Mouse (Mus musculus) heart, embryonic 16.5 days (tissue): Measurements from ENCODE around the gene Olfr606. TPM values are rescaled to one million over a fixed set of nuclear protein-coding genes. Genes with fewer than 3 reads are reported as not detected.
"Not testable (repeated sequence)": the region's sequence is repeated elsewhere in the genome, so short reads cannot be mapped to it uniquely, and the experiment has no call there.

Experiments
- ATAC-seq: fragments of 200-750 bp; cut with Nextera tagmentation; replicated peaks from 2 replicates; pipeline ENCODE4 v1.8.0; 2017; ENCODE audit warnings: moderate number of reproducible peaks; ENCODE audit not compliant: insufficient read depth, low FRiP score; ENCODE audit errors: extremely low read depth
- H3K27ac ChIP-seq: fragments of 300-500 bp; sonication (generic); 2 replicates; pipeline ENCODE4 v1.5.1; 2014; ENCODE audit warnings: mild to moderate bottlenecking, low read length, control low read depth, moderate library complexity
- H3K27me3 ChIP-seq: fragments of 300-500 bp; sonication (generic); 2 replicates; pipeline ENCODE4 v1.6.1; 2014; ENCODE audit warnings: low read length, mixed read lengths; ENCODE audit not compliant: control insufficient read depth, insufficient read depth
- H3K36me3 ChIP-seq: fragments of 300-500 bp; sonication (generic); 2 replicates; pipeline ENCODE4 v1.6.1; 2014; ENCODE audit not compliant: control insufficient read depth, insufficient read depth
- H3K4me1 ChIP-seq: fragments of 300-500 bp; sonication (generic); 2 replicates; pipeline ENCODE4 v1.6.1; 2014; ENCODE audit warnings: low read length, mixed read lengths; ENCODE audit not compliant: control insufficient read depth, insufficient read depth
- H3K4me2 ChIP-seq: fragments of 300-500 bp; sonication (generic); 2 replicates; pipeline ENCODE4 v1.6.1; 2014; ENCODE audit warnings: low read depth, mild to moderate bottlenecking, control low read depth, low read length
- H3K4me3 ChIP-seq: fragments of 300-500 bp; sonication (generic); 2 replicates; pipeline ENCODE4 v1.5.1; 2014; ENCODE audit warnings: mild to moderate bottlenecking, control low read depth, low read length
- H3K9ac ChIP-seq: fragments of 300-500 bp; sonication (generic); 2 replicates; pipeline ENCODE4 v1.6.1; 2014; ENCODE audit warnings: low read length, control low read depth
- H3K9me3 ChIP-seq: fragments of 300-500 bp; sonication (generic); replicated peaks from 2 replicates; pipeline ENCODE4 v1.6.1; 2016; ENCODE audit warnings: low read length; ENCODE audit not compliant: control insufficient read depth
- WGBS: fragments of 180-500 bp; shearing (Covaris S2); extraction: QIAGEN DNeasy Blood & Tissue Kit; methylation state at CpG from one replicate; pipeline ENCODE4 v1.1.7; 2014; 5-methylcytosine and 5-hydroxymethylcytosine counted together
- polyA plus RNA-seq: library from polyadenylated mRNA; unstranded; fragments of >200 nt; fragmentation: Nextera tagmentation; extraction: Ambion mirVana; gene quantifications from 2 replicates; pipeline ENCODE4 v1.2.1, GENCODE M21; 2015

Gene Olfr606
- not detected in 2 replicates for polyA plus RNA-seq

GRCm38 (mm10) chr7:103448746-103449145, at the start of gene Olfr606:
TSS of gene Olfr606 (plus strand) at chr7:103449046.
- no peaks in the 10 kb centered on the region for H3K36me3 ChIP-seq
- no peak within 1 kb of the TSS for H3K4me3 ChIP-seq
- H3K9ac ChIP-seq, result no peak within 1 kb of the TSS
- no peak within 1 kb of the TSS for H3K27ac ChIP-seq
- H3K9me3 ChIP-seq, result no peaks in the 10 kb centered on the region
- no peaks in the 10 kb centered on the region for H3K27me3 ChIP-seq
- no peak within 1 kb of the TSS for H3K4me2 ChIP-seq
- WGBS, result 84% methylated on average over 2 of the region's 2 CpGs
- H3K4me1 ChIP-seq, result no peaks in the 10 kb centered on the region
- ATAC-seq, result no peak

GRCm38 (mm10) chr7:103406521-103407055, 42.3 kb upstream of the Olfr606 start:
- WGBS, result 65% methylated on average over 3 of the region's 3 CpGs

DNA sequence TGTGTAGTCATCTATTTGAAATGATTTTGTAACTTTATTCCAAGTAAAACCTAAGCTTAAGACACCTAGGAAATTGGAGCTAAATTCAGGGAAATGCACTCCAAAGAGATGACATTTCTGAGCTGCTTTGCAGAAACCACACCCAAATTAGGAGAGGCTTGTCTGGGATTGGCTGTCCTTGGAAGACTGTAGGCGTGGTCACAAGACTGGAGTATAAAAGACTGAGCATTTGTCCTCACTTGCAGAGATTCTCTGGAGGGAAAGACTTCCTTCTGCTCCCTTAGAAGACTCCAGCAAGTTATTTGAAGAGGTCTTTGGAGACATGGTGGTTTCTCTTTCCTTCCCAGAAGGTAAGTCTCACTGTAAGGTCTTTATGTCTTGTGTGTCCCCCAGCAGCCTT, 34.1 kb upstream of the Olfr606 start, which contains the start of gene Usp17lc:
TSS of gene Usp17lc (plus strand) at position 301 of the 400 bp plus-strand sequence.
- H3K9ac ChIP-seq, H3K4me3 ChIP-seq, H3K4me2 ChIP-seq, H3K27me3 ChIP-seq, H3K36me3 ChIP-seq, ATAC-seq, H3K4me1 ChIP-seq, H3K9me3 ChIP-seq, H3K27ac ChIP-seq: not testable (repeated sequence)
- 67% methylated on average over 1 of the region's 1 CpGs for WGBS

More at GRCm38 (mm10) chr7:103406521-103407055, 42.3 kb upstream of the Olfr606 start:
- H3K27ac ChIP-seq, H3K4me2 ChIP-seq, H3K9me3 ChIP-seq, H3K4me1 ChIP-seq, ATAC-seq, H3K9ac ChIP-seq, H3K4me3 ChIP-seq, H3K36me3 ChIP-seq, H3K27me3 ChIP-seq: not testable (repeated sequence)

- no peaks in the 10 kb centered on the region for H3K9me3 ChIP-seq
- no peaks in the 10 kb centered on the region for H3K27me3 ChIP-seq
- no peak within 1 kb of the TSS for H3K9ac ChIP-seq
- H3K36me3 ChIP-seq, result no peaks in the 10 kb centered on the region
- H3K4me3 ChIP-seq, result no peak within 1 kb of the TSS
- WGBS, result 89% methylated on average over 1 of the region's 1 CpGs
- no peak within 1 kb of the TSS for H3K27ac ChIP-seq
- ATAC-seq, result no peak
- no peaks in the 10 kb centered on the region for H3K4me1 ChIP-seq
- no peak within 1 kb of the TSS for H3K4me2 ChIP-seq
Measured at GRCm38 (mm10) chr7:103445339-103445738, 3.5 kb upstream of the Olfr606 start, which contains the start of gene Olfr605. TSS of gene Olfr605 (minus strand) at chr7:103445439.

DNA sequence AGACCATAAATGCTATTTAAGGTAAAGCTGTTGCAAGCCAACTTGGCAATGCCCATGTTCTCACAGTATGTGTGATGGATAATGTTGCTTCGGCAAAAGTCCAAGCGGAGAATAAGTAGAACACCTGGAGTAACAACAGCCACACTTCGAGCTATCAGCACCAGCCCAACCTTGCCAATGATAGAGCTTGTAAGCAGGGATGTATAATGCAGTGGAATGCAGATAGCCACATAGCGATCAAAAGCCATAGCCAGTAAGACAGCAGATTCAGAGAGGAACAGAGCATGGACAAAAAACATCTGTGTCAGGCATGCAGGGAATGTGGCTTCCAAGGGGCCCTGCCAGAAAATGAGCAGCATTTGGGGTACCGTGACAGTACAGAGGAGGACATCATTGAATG, 11.7 kb downstream of the Olfr606 start:
- Histone ChIP-seq H3K4me2 (peak overlapping the region; percentile 29), H3K9me3 (no peaks in the 10 kb centered on the region), H3K27me3 (no peaks in the 10 kb centered on the region), H3K36me3 (no peaks in the 10 kb centered on the region), H3K27ac (peak overlapping the region; percentile 41), H3K9ac (no peak overlapping the region), H3K4me3 (peak overlapping the region; percentile 30), H3K4me1 (no peaks in the 10 kb centered on the region; the same call in 1 of the 2 replicates)
- WGBS, result 47% methylated on average over 5 of the region's 5 CpGs
- ATAC-seq, result peak; percentile 97

- Histone ChIP-seq H3K9me3 (no peaks in the 10 kb centered on the region), H3K4me1 (no peaks in the 10 kb centered on the region), H3K27me3 (no peaks in the 10 kb centered on the region), H3K36me3 (no peaks in the 10 kb centered on the region), H3K4me2 (no peak within 1 kb of the TSS), H3K9ac (no peak within 1 kb of the TSS), H3K27ac (no peak within 1 kb of the TSS), H3K4me3 (no peak within 1 kb of the TSS)
- no peak for ATAC-seq
Measured at GRCm38 (mm10) chr7:103469577-103469976, 20.7 kb downstream of the Olfr606 start, which contains the start of gene Olfr608. TSS of gene Olfr608 (plus strand) at chr7:103469877.

DNA sequence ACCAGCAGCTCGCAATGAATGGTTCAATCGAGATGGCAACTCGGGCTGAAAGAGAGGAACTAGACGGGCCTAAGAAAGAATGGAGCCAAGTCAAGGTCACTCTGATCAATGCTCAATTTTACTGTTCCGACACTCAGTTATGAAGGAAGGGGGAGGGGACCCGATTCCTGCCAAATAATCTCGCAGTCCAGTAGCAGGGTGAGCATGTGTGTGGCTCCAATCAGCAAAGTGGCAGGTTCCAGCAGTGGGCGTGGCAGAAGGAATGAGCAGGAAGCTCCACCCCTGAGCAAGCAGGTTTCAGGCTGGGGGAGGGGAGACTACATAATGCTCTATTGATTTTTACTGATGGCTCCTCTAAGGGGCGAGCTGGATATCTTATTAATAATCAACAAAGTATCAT, 28.3 kb downstream of the Olfr606 start:
- H3K4me1 ChIP-seq, H3K27me3 ChIP-seq, ATAC-seq, H3K4me3 ChIP-seq, H3K36me3 ChIP-seq, H3K9me3 ChIP-seq, H3K4me2 ChIP-seq, H3K9ac ChIP-seq, H3K27ac ChIP-seq: not testable (repeated sequence)
- 82% methylated on average over 9 of the region's 9 CpGs for WGBS

DNA sequence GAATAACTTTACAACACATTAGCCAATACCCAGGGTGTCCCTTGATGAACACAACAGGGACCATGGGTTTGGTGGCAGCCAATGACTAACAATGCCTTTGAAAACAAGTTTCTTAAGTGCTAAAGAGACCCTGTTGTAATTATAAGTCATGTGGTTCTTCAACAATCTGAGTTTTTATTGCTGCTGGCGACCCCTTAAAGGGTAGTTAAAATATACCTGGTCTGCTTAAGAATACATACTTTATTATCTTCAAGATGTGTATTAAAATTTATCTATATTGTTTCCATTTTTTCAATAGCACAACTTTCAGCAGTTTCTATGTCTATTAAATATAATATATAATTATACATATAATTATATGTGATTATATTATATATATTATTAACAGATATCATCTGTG, 49.1 kb downstream of the Olfr606 start, which contains the start of gene Olfr609:
TSS of gene Olfr609 (minus strand) at position 101 of the 400 bp plus-strand sequence.
- no peak within 1 kb of the TSS for H3K27ac ChIP-seq

More for the DNA sequence above, 49.1 kb downstream of the Olfr606 start, which contains the start of gene Olfr609:
- Histone ChIP-seq H3K36me3 (no peaks in the 10 kb centered on the region), H3K4me2 (no peak within 1 kb of the TSS), H3K4me3 (no peak within 1 kb of the TSS), H3K9me3 (no peaks in the 10 kb centered on the region), H3K4me1 (no peaks in the 10 kb centered on the region), H3K27me3 (no peaks in the 10 kb centered on the region), H3K9ac (no peak within 1 kb of the TSS)
- no peak for ATAC-seq
- WGBS, result 51% methylated on average over 1 of the region's 1 CpGs
